Mouse (Mus musculus) liver, embryonic 13.5 days (tissue): ENCODE measurements around the gene Fscn3. TPM values are rescaled to one million over a fixed set of nuclear protein-coding genes. Genes with fewer than 3 reads are reported as not detected.

Experiments
- polyA plus RNA-seq: library from polyadenylated mRNA; unstranded; fragments of >200 nt; fragmentation: Nextera tagmentation; extraction: Ambion mirVana; gene quantifications from 2 replicates; pipeline ENCODE4 v1.2.1, GENCODE M21; 2015

Fscn3 gene
- polyA plus RNA-seq, 1 experiment from 2014 or later: 1.2 TPM

Other genes starting within 250 kb of the Fscn3 start
- gene Zfp800, start 29.8 kb upstream of the Fscn3 start, polyA plus RNA-seq: 33.3 and 38.4 TPM in 2 replicates
- gene Arf5, start 4.2 kb upstream of the Fscn3 start, polyA plus RNA-seq: 388 and 403 TPM in 2 replicates
- 3.7 and 4.4 TPM in 2 replicates for gene Gcc1, start 601 bp downstream of the Fscn3 start, polyA plus RNA-seq
- gene Pax4, start 21.6 kb downstream of the Fscn3 start, polyA plus RNA-seq: not detected in 2 replicates
- 55.2 and 63.2 TPM in 2 replicates for gene Snd1, start 47.4 kb downstream of the Fscn3 start, polyA plus RNA-seq